11 mouse cellular contexts compared by ENCODE assay signal in genomic region chr2:77263477-77264435, GRCm38 (mm10). TPM values are rescaled to one million over a fixed set of nuclear protein-coding genes. Genes with fewer than 3 reads are reported as not detected.
DNase-seq lines count a peak whose midpoint lies in the region; ATAC-seq and TF ChIP-seq lines count a peak whose summit lies in the region.
"Had no signal": no experiment of that assay in that cellular context is flagged by ENCODE, and none has a peak within 500 bp of the region (broad histone marks: within the 10 kb centered on the region; RNA-seq: fewer than 3 reads in every experiment).

No protein-coding gene starts in this region.

- H3K4me3 ChIP-seq in gastrocnemius, adult 2 months = peak overlapping the region; percentile 2; the same call in 1 of the 2 replicates
- H3K4me3 ChIP-seq in lung, embryonic 14.5 days (ENCODE audit: low read depth, low read length) = no peak overlapping the region
- no peak overlapping the region for H3K4me3 ChIP-seq in lung, postnatal 0 days (ENCODE audit: low read depth, low read length)
- H3K4me3 ChIP-seq in intestine, embryonic 15.5 days (replicated peaks) = no peak overlapping the region
- H3K4me3 ChIP-seq: embryonic facial prominence, embryonic 13.5 days had no signal

- 44% methylated on average over 11 of the region's 11 CpGs for WGBS in lung, embryonic 14.5 days
- 56% methylated on average over 11 of the region's 11 CpGs for WGBS in lung, postnatal 0 days
- WGBS in intestine, embryonic 15.5 days = 45% methylated on average over 11 of the region's 11 CpGs

- peaks cover 16% of the 10 kb centered on the region for H3K4me1 ChIP-seq in lung, embryonic 14.5 days (ENCODE audit: insufficient read depth)
- H3K4me1 ChIP-seq in lung, postnatal 0 days (ENCODE audit: insufficient read depth, low read depth, low read length) = peaks cover 17% of the 10 kb centered on the region; the same call in 1 of the 2 replicates
- peaks cover 20% of the 10 kb centered on the region for H3K4me1 ChIP-seq in intestine, embryonic 15.5 days (replicated peaks)

- TF ChIP-seq CTCF in gastrocnemius, adult 2 months (IDR thresholded peaks at IDR 0.05) = no peak
- peak; percentile 31; the same call in 1 of the 2 replicates for TF ChIP-seq CTCF in lung, embryonic 14.5 days (IDR thresholded peaks at IDR 0.05; ENCODE audit: low read depth)
- TF ChIP-seq CTCF in lung, postnatal 0 days (IDR thresholded peaks at IDR 0.05) = no peak

- no peak for TF ChIP-seq EP300 in lung, postnatal 0 days (IDR thresholded peaks at IDR 0.05)

- no peaks in the 10 kb centered on the region for H3K9me3 ChIP-seq in lung, embryonic 14.5 days (ENCODE audit: low read depth, low read length)
- H3K9me3 ChIP-seq in lung, postnatal 0 days (ENCODE audit: low read length) = no peaks in the 10 kb centered on the region
- H3K9me3 ChIP-seq in intestine, embryonic 15.5 days = no peaks in the 10 kb centered on the region
- H3K9me3 ChIP-seq: embryonic facial prominence, embryonic 13.5 days had no signal

- H3K27ac ChIP-seq in gastrocnemius, adult 2 months = peak overlapping the region; percentile 64
- H3K27ac ChIP-seq in lung, embryonic 14.5 days (ENCODE audit: low read depth) = no peak overlapping the region; the same call in 1 of the 2 replicates
- H3K27ac ChIP-seq in lung, postnatal 0 days (ENCODE audit: low read length) = no peak overlapping the region
- no peak overlapping the region for H3K27ac ChIP-seq in intestine, embryonic 15.5 days
- H3K27ac ChIP-seq: embryonic facial prominence, embryonic 13.5 days had no signal

- no peak for ATAC-seq in lung, embryonic 14.5 days (ENCODE audit: insufficient read depth)
- ATAC-seq in lung, postnatal 0 days = no peak
- ATAC-seq in intestine, embryonic 15.5 days = peak; percentile 66
- ATAC-seq: inflammation-experienced regulatory T-cells, adult 6 months had no signal

- no peak overlapping the region for H3K9ac ChIP-seq in lung, embryonic 14.5 days
- no peak overlapping the region for H3K9ac ChIP-seq in lung, postnatal 0 days (replicated peaks; ENCODE audit: low read depth)
- no peak overlapping the region for H3K9ac ChIP-seq in intestine, embryonic 15.5 days
- H3K9ac ChIP-seq: embryonic facial prominence, embryonic 13.5 days had no signal

- intact Hi-C loops in gastrocnemius, adult 2 months (cut with DNase I) = no loop called here
- intact Hi-C loops in gastrocnemius, postnatal 14 days (cut with DNase I; ENCODE audit: low total_unique reads) = no loop called here

- H3K27me3 ChIP-seq in lung, embryonic 14.5 days (ENCODE audit: insufficient read depth, low read length) = no peaks in the 10 kb centered on the region
- no peaks in the 10 kb centered on the region for H3K27me3 ChIP-seq in lung, postnatal 0 days (replicated peaks; ENCODE audit: insufficient read depth, low read length)
- H3K27me3 ChIP-seq in intestine, embryonic 15.5 days (replicated peaks) = no peaks in the 10 kb centered on the region
- H3K27me3 ChIP-seq: embryonic facial prominence, embryonic 13.5 days had no signal

- no peak for DNase-seq in gastrocnemius, adult 2 months
- no peak for DNase-seq in gastrocnemius, postnatal 14 days
- peak; percentile 20 for DNase-seq in lung, embryonic 14.5 days
- no peak for DNase-seq in lung, postnatal 0 days (ENCODE audit: low spot score)
- DNase-seq in cerebellum, adult 18-20 months = peak; percentile 79 to 81
- no peak for DNase-seq in layer of hippocampus, postnatal 25 days (ENCODE audit: extremely low spot score in 1 of 2, low spot score in 1 of 2)
- no peak for DNase-seq in spleen, postnatal 4 days (ENCODE audit: low spot score in 2 of 2)
- DNase-seq: gastrocnemius, postnatal 25 days had no signal

- H3K36me3 ChIP-seq in lung, embryonic 14.5 days (ENCODE audit: insufficient read depth) = no peaks in the 10 kb centered on the region; the same call in 1 of the 2 replicates
- no peaks in the 10 kb centered on the region for H3K36me3 ChIP-seq in lung, postnatal 0 days (ENCODE audit: insufficient read depth, low read length)
- H3K36me3 ChIP-seq in intestine, embryonic 15.5 days = no peaks in the 10 kb centered on the region
- H3K36me3 ChIP-seq: embryonic facial prominence, embryonic 13.5 days had no signal

- no peak overlapping the region for H3K4me2 ChIP-seq in lung, embryonic 14.5 days
- H3K4me2 ChIP-seq in lung, postnatal 0 days (replicated peaks; ENCODE audit: low read depth, low read length) = no peak overlapping the region
- H3K4me2 ChIP-seq in intestine, embryonic 15.5 days (replicated peaks) = no peak overlapping the region
- H3K4me2 ChIP-seq: embryonic facial prominence, embryonic 13.5 days had no signal

RNA-seq across cellular contexts. Expression of gene Sestd1, which starts 16.6 kb away (rescaled TPM):
- total RNA-seq in gastrocnemius, adult 2 months (2021) = 10 to 100 TPM in 1 of 2 experiments, 1 to 10 TPM in 1; 9.8 to 10.3 TPM
- total RNA-seq in gastrocnemius, postnatal 14 days (2021) = 10 to 100 TPM; 11.0 to 11.1 TPM
- 23.7 and 27.9 TPM in 2 replicates for polyA plus RNA-seq in lung, embryonic 14.5 days (2014; fragmentation: Nextera tagmentation; extraction: Ambion mirVana)
- polyA plus RNA-seq in lung, postnatal 0 days (2015; fragmentation: Nextera tagmentation; extraction: Ambion mirVana) = 11.6 and 11.8 TPM in 2 replicates
- 15.8 and 17.3 TPM in 2 replicates for polyA plus RNA-seq in intestine, embryonic 15.5 days (2015; fragmentation: Nextera tagmentation; extraction: Ambion mirVana)
- total RNA-seq in layer of hippocampus, postnatal 25 days (2021) = 10 to 100 TPM; 37.3 to 45.0 TPM

Comparison
In these comparisons a context has a peak if more than half of its experiments do, and no peak if none do; other contexts are left out.
1. DNase-seq: peak in lung, embryonic 14.5 days (single experiment) and cerebellum, adult 18-20 months (2 of 2); none in gastrocnemius, adult 2 months (single experiment), gastrocnemius, postnatal 14 days (single experiment), lung, postnatal 0 days (single experiment), layer of hippocampus, postnatal 25 days (0 of 2) and spleen, postnatal 4 days (0 of 2).